ENCODE assay signal across 8 mouse cellular contexts in the genomic region with DNA sequence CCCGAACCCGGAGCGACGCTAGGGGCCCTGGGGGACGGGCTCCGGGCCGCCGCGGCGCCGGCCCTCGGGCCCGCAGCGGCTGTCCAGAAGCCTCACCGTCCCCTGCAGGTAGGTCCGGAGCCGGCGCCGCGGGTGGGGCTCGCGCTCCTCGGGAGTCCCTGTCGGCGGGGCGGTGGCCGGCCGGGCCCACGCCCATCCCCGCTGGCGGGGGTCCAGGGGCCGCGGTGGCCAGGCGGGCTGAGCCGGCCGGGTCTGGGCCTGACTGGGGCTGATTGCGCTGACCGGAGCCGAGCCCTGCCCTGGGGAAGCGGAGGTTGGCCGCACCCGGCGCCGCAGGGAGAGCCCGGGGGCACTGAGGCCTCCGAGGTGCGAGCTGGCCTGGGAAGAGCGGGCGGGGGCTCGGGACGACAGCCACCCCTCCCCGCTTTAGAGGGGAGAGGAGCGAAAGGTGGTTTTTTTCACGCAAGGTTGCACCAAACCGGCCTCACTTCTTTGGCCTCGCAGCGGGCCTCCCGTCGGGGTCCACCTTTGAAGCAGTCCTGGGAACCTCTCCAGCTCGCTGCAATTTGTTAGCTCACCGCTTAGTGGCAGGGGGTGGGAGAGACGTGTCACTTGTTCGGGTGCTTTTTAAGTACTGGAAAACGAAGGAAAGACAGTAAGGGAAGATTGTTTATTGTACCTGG. TPM values are rescaled to one million over a fixed set of nuclear protein-coding genes. Genes with fewer than 3 reads are reported as not detected.
DNase-seq lines count a peak whose midpoint lies in the region; ATAC-seq and TF ChIP-seq lines count a peak whose summit lies in the region.

No protein-coding gene starts in this region.

- H3K4me3 ChIP-seq in ES-Bruce4 (ENCODE audit: low read depth, low read length), result peak overlapping the region; percentile 82
- peak overlapping the region; percentile 99 for H3K4me3 ChIP-seq in forebrain, embryonic 13.5 days
- peak overlapping the region; percentile 96 for H3K4me3 ChIP-seq in neural tube, embryonic 14.5 days (ENCODE audit: low read depth, low read length)
- H3K4me3 ChIP-seq in testis, adult 2 months (ENCODE audit: control insufficient read depth, low read depth, low read length), result peak overlapping the region; percentile 85

- no peaks in the 10 kb centered on the region for H3K27me3 ChIP-seq in ES-Bruce4 (ENCODE audit: control insufficient read depth, insufficient read depth, low read length, poor library complexity, severe bottlenecking)
- H3K27me3 ChIP-seq in forebrain, embryonic 13.5 days, result no peaks in the 10 kb centered on the region
- H3K27me3 ChIP-seq in neural tube, embryonic 14.5 days (ENCODE audit: control insufficient read depth, insufficient read depth, low read length), result no peaks in the 10 kb centered on the region; the same call in 1 of the 2 replicates
- no peaks in the 10 kb centered on the region for H3K27me3 ChIP-seq in testis, adult 2 months (ENCODE audit: control insufficient read depth, insufficient read depth, low read length)

- no peak overlapping the region for H3K27ac ChIP-seq in ES-Bruce4 (ENCODE audit: insufficient read depth, low read length)
- peak overlapping the region; percentile 95 for H3K27ac ChIP-seq in forebrain, embryonic 13.5 days
- peak overlapping the region; percentile 95 for H3K27ac ChIP-seq in neural tube, embryonic 14.5 days (ENCODE audit: low read depth, low read length)
- H3K27ac ChIP-seq in testis, adult 2 months (ENCODE audit: control insufficient read depth, insufficient read depth, low read depth, low read length), result peak overlapping the region; percentile 93

- no peak for TF ChIP-seq POLR2A in ES-Bruce4 (IDR thresholded peaks at IDR 0.05; ENCODE audit: insufficient read depth, low read length)
- TF ChIP-seq POLR2A in testis, adult 2 months (IDR thresholded peaks at IDR 0.05; ENCODE audit: control insufficient read depth, low read depth, low read length), result no peak; the same call in 1 of the 2 replicates

- peak; percentile 86 for ATAC-seq in forebrain, embryonic 13.5 days
- ATAC-seq in neural tube, embryonic 14.5 days (ENCODE audit: low read depth), result peak; percentile 81

- no peak for TF ChIP-seq EP300 in ES-Bruce4 (IDR thresholded peaks at IDR 0.05; ENCODE audit: insufficient read depth, low read depth, low read length)

- TF ChIP-seq CTCF in ES-Bruce4 (IDR thresholded peaks at IDR 0.05; ENCODE audit: low read depth, low read length), result no peak
- TF ChIP-seq CTCF in testis, adult 2 months (IDR thresholded peaks at IDR 0.05; ENCODE audit: control insufficient read depth, insufficient read depth, insufficient replicate concordance, low read depth, low read length), result no peak

- no peaks in the 10 kb centered on the region for H3K9me3 ChIP-seq in ES-Bruce4 (replicated peaks; ENCODE audit: control insufficient read depth, insufficient read depth, low read length, poor library complexity, severe bottlenecking)
- no peaks in the 10 kb centered on the region for H3K9me3 ChIP-seq in forebrain, embryonic 13.5 days (replicated peaks)
- no peaks in the 10 kb centered on the region for H3K9me3 ChIP-seq in neural tube, embryonic 14.5 days (ENCODE audit: control insufficient read depth, low read length)

- peak overlapping the region; percentile 99 for H3K9ac ChIP-seq in ES-Bruce4 (ENCODE audit: low read depth, poor library complexity, severe bottlenecking)
- peak overlapping the region; percentile 100 for H3K9ac ChIP-seq in forebrain, embryonic 13.5 days
- H3K9ac ChIP-seq in neural tube, embryonic 14.5 days (replicated peaks; ENCODE audit: low read depth, low read length), result peak overlapping the region; percentile 99

- peak overlapping the region; percentile 85 for H3K4me2 ChIP-seq in forebrain, embryonic 13.5 days
- peak overlapping the region; percentile 91 for H3K4me2 ChIP-seq in neural tube, embryonic 14.5 days (ENCODE audit: low read depth, low read length)

- peaks cover 30% of the 10 kb centered on the region for H3K36me3 ChIP-seq in ES-Bruce4 (ENCODE audit: control insufficient read depth, insufficient read depth, low read length, poor library complexity, severe bottlenecking)
- H3K36me3 ChIP-seq in forebrain, embryonic 13.5 days (ENCODE audit: poor library complexity, severe bottlenecking), result peaks cover 28% of the 10 kb centered on the region
- peaks cover 7% of the 10 kb centered on the region for H3K36me3 ChIP-seq in neural tube, embryonic 14.5 days (ENCODE audit: control insufficient read depth, insufficient read depth, low read length)
- H3K36me3 ChIP-seq in testis, adult 2 months (ENCODE audit: control insufficient read depth, insufficient read depth, low read length), result peaks cover 2% of the 10 kb centered on the region; the same call in 1 of the 2 replicates

- no peaks in the 10 kb centered on the region for H3K4me1 ChIP-seq in ES-Bruce4 (ENCODE audit: control insufficient read depth, insufficient read depth, low read length)
- peaks cover 38% of the 10 kb centered on the region for H3K4me1 ChIP-seq in forebrain, embryonic 13.5 days
- peaks cover 28% of the 10 kb centered on the region for H3K4me1 ChIP-seq in neural tube, embryonic 14.5 days (ENCODE audit: control insufficient read depth, insufficient read depth, low read length)
- H3K4me1 ChIP-seq in testis, adult 2 months (ENCODE audit: control insufficient read depth, insufficient read depth, low read length), result peaks cover 4% of the 10 kb centered on the region

- under 1% methylated on average over 37 of the region's 64 CpGs for WGBS in forebrain, embryonic 13.5 days
- WGBS in neural tube, embryonic 14.5 days, result under 1% methylated on average over 64 of the region's 64 CpGs

- intact Hi-C loops in heart, postnatal 10 days (cut with DNase I), result loop anchor here (5.0 to 10.0 kb wide), 2 partner anchors 96 to 273 kb away; a partner anchor contains a TSS

- peak; percentile 57 for DNase-seq in cerebellum, adult 11 months
- peak; percentile 87 to 88 for DNase-seq in heart, postnatal 10 days
- DNase-seq in kidney, postnatal 4 days, result peak; percentile 83 to 90
- DNase-seq in lung, adult 18-20 months, result peak; percentile 64 to 71

RNA-seq across cellular contexts. Expression of a gene that starts 0.5 kb away (rescaled TPM):
- 18.9 and 22.0 TPM in 2 replicates for polyA plus RNA-seq in ES-Bruce4 (2011; ENCODE audit: insufficient read depth, insufficient read length, low read depth, missing spikeins)
- polyA plus RNA-seq in forebrain, embryonic 13.5 days (2015; fragmentation: Nextera tagmentation; extraction: Ambion mirVana), result 10.0 and 10.5 TPM in 2 replicates
- total RNA-seq in heart, postnatal 10 days (2021), result 10 to 100 TPM; 20.2 to 22.3 TPM
- polyA plus RNA-seq in neural tube, embryonic 14.5 days (2014; fragmentation: Nextera tagmentation; extraction: Ambion mirVana), result 17.5 and 19.5 TPM in 2 replicates
- 11.8 and 12.9 TPM in 2 replicates for polyA plus RNA-seq in testis, adult 2 months (2012; rRNA removed)

RNA-seq across cellular contexts. Expression of a gene that starts 0.5 kb away (rescaled TPM):
- 72.8 and 73.9 TPM in 2 replicates for polyA plus RNA-seq in ES-Bruce4 (2011; ENCODE audit: insufficient read depth, insufficient read length, low read depth, missing spikeins)
- 160 TPM in 2 replicates for polyA plus RNA-seq in forebrain, embryonic 13.5 days (2015; fragmentation: Nextera tagmentation; extraction: Ambion mirVana)
- total RNA-seq in heart, postnatal 10 days (2021), result 100 to 1,000 TPM; 105 to 107 TPM
- 176 and 185 TPM in 2 replicates for polyA plus RNA-seq in neural tube, embryonic 14.5 days (2014; fragmentation: Nextera tagmentation; extraction: Ambion mirVana)
- 187 and 212 TPM in 2 replicates for polyA plus RNA-seq in testis, adult 2 months (2012; rRNA removed)

RNA-seq across cellular contexts. Expression of a gene that starts 14.2 kb away (rescaled TPM):
- polyA plus RNA-seq in ES-Bruce4 (2011; ENCODE audit: insufficient read depth, insufficient read length, low read depth, missing spikeins), result 92.5 and 99.6 TPM in 2 replicates
- 54.0 and 58.6 TPM in 2 replicates for polyA plus RNA-seq in forebrain, embryonic 13.5 days (2015; fragmentation: Nextera tagmentation; extraction: Ambion mirVana)
- 10 to 100 TPM in 1 of 2 experiments, 1 to 10 TPM in 1; 5.9 to 10.7 TPM for total RNA-seq in heart, postnatal 10 days (2021)
- 26.7 and 28.0 TPM in 2 replicates for polyA plus RNA-seq in neural tube, embryonic 14.5 days (2014; fragmentation: Nextera tagmentation; extraction: Ambion mirVana)
- polyA plus RNA-seq in testis, adult 2 months (2012; rRNA removed), result 26.0 and 27.5 TPM in 2 replicates

RNA-seq across cellular contexts. Expression of a gene that starts 44.3 kb away (rescaled TPM):
- polyA plus RNA-seq in ES-Bruce4 (2011; ENCODE audit: insufficient read depth, insufficient read length, low read depth, missing spikeins), result 58.4 and 59.1 TPM in 2 replicates
- polyA plus RNA-seq in forebrain, embryonic 13.5 days (2015; fragmentation: Nextera tagmentation; extraction: Ambion mirVana), result 50.0 and 52.3 TPM in 2 replicates
- 10 to 100 TPM; 11.9 to 16.9 TPM for total RNA-seq in heart, postnatal 10 days (2021)
- 32.3 and 34.2 TPM in 2 replicates for polyA plus RNA-seq in neural tube, embryonic 14.5 days (2014; fragmentation: Nextera tagmentation; extraction: Ambion mirVana)
- 4.3 and 5.2 TPM in 2 replicates for polyA plus RNA-seq in testis, adult 2 months (2012; rRNA removed)
